Mouse (Mus musculus) forebrain, embryonic 14.5 days (tissue): ENCODE data around the gene Sestd1. TPM values are rescaled to one million over a fixed set of nuclear protein-coding genes. Genes with fewer than 3 reads are reported as not detected.

ENCODE experiments used
- ATAC-seq: fragments of 200-750 bp; cut with Nextera tagmentation; 2 replicates; pipeline ENCODE4 v1.8.0; 2017; ENCODE audit warnings: mild to moderate bottlenecking, moderate library complexity
- DNase-seq: peaks from one replicate; pipeline ENCODE4 v3.0.0-alpha.2; 2015; ENCODE audit warnings: low spot score
- H3K27ac ChIP-seq: fragments of 300-500 bp; sonication (generic); 2 replicates; pipeline ENCODE4 v1.5.1; 2014; ENCODE audit warnings: low read depth, mild to moderate bottlenecking, control low read depth, low read length, moderate library complexity
- H3K27me3 ChIP-seq: fragments of 300-500 bp; sonication (generic); replicated peaks from 2 replicates; pipeline ENCODE4 v1.6.1; 2014; ENCODE audit warnings: low read length, control low read depth, mixed read lengths; ENCODE audit not compliant: control insufficient read depth, insufficient read depth
- H3K36me3 ChIP-seq: fragments of 300-500 bp; sonication (generic); 2 replicates; pipeline ENCODE4 v1.6.1; 2014; ENCODE audit warnings: low read length, control low read depth; ENCODE audit not compliant: control insufficient read depth, insufficient read depth
- H3K4me1 ChIP-seq: fragments of 300-500 bp; sonication (generic); 2 replicates; pipeline ENCODE4 v1.6.1; 2014; ENCODE audit warnings: antibody characterized with exemption, low read length, control low read depth; ENCODE audit not compliant: control insufficient read depth, insufficient read depth
- H3K4me2 ChIP-seq: fragments of 300-500 bp; sonication (generic); 2 replicates; pipeline ENCODE4 v1.6.1; 2014; ENCODE audit warnings: mild to moderate bottlenecking, control low read depth, low read length
- H3K4me3 ChIP-seq: fragments of 300-500 bp; sonication (generic); 2 replicates; pipeline ENCODE4 v1.5.1; 2014; ENCODE audit warnings: low read depth, low read length, control low read depth
- H3K9ac ChIP-seq: fragments of 300-500 bp; sonication (generic); 2 replicates; pipeline ENCODE4 v1.6.1; 2014; ENCODE audit warnings: mild to moderate bottlenecking, low read length, control low read depth, moderate library complexity
- H3K9me3 ChIP-seq: fragments of 300-500 bp; sonication (generic); replicated peaks from 2 replicates; pipeline ENCODE4 v1.6.1; 2016; ENCODE audit warnings: low read length, control low read depth, mixed read lengths; ENCODE audit not compliant: control insufficient read depth
- WGBS: fragments of 180-500 bp; shearing (Covaris S2); extraction: QIAGEN DNeasy Blood & Tissue Kit; methylation state at CpG from one replicate; pipeline ENCODE4 v1.1.7; 2014; 5-methylcytosine and 5-hydroxymethylcytosine counted together
- polyA plus RNA-seq: library from polyadenylated mRNA; unstranded; fragments of >200 nt; fragmentation: Nextera tagmentation; extraction: Ambion mirVana; gene quantifications from 2 replicates; pipeline ENCODE4 v1.2.1, GENCODE M21; 2014

Gene Sestd1
- polyA plus RNA-seq, 1 experiment from 2014 or later: 32.3 TPM

GRCm38 (mm10) chr2:77182271-77182995 is 98.0 kb downstream of the Sestd1 start:
- Histone ChIP-seq H3K9me3 (0 out of 2 replicates have a peak, but pooled peaks cover 4% of the 10 kb centered on the region), H3K4me2 (no peak overlapping the region), H3K4me3 (no peak overlapping the region), H3K4me1 (no peaks in the 10 kb centered on the region), H3K27me3 (no peaks in the 10 kb centered on the region), H3K36me3 (peaks cover 14% of the 10 kb centered on the region), H3K9ac (no peak overlapping the region), H3K27ac (no peak overlapping the region)
- ATAC-seq (no peak), DNase-seq (no peak)
- 88% methylated on average over 4 of the region's 4 CpGs for WGBS

- H3K9me3 ChIP-seq: 0 out of 2 replicates have a peak, but pooled peaks cover 4% of the 10 kb centered on the region
- no peak overlapping the region for H3K4me3 ChIP-seq
- WGBS: 75% methylated on average over 2 of the region's 2 CpGs
- ATAC-seq: no peak
- H3K9ac ChIP-seq: no peak overlapping the region
- no peaks in the 10 kb centered on the region for H3K27me3 ChIP-seq
- DNase-seq: no peak
- H3K4me2 ChIP-seq: no peak overlapping the region
- no peak overlapping the region for H3K27ac ChIP-seq
- H3K36me3 ChIP-seq: no peaks in the 10 kb centered on the region
- H3K4me1 ChIP-seq: 0 out of 2 replicates have a peak, but pooled peaks cover 4% of the 10 kb centered on the region
These were observed 102.9 kb downstream of the Sestd1 start for GRCm38 (mm10) chr2:77177472-77177871.

GRCm38 (mm10) chr2:77176413-77176812 is 104.0 kb downstream of the Sestd1 start:
- WGBS: 71% methylated on average over 10 of the region's 10 CpGs
- 0 out of 2 replicates have a peak, but pooled peaks cover 4% of the 10 kb centered on the region for H3K9me3 ChIP-seq
- no peak overlapping the region for H3K27ac ChIP-seq
- H3K4me1 ChIP-seq: peaks cover 11% of the 10 kb centered on the region; the same call in 1 of the 2 replicates
- H3K9ac ChIP-seq: no peak overlapping the region
- DNase-seq: peak; percentile 9
- no peak for ATAC-seq
- no peak overlapping the region for H3K4me3 ChIP-seq
- H3K36me3 ChIP-seq: no peaks in the 10 kb centered on the region
- no peaks in the 10 kb centered on the region for H3K27me3 ChIP-seq
- no peak overlapping the region for H3K4me2 ChIP-seq

GRCm38 (mm10) chr2:77175411-77175810 is 105.0 kb downstream of the Sestd1 start:
- ATAC-seq (no peak), DNase-seq (no peak)
- Histone ChIP-seq H3K4me1 (peaks cover 11% of the 10 kb centered on the region; the same call in 1 of the 2 replicates), H3K27ac (no peak overlapping the region), H3K27me3 (no peaks in the 10 kb centered on the region), H3K9me3 (0 out of 2 replicates have a peak, but pooled peaks cover 4% of the 10 kb centered on the region), H3K4me3 (no peak overlapping the region), H3K9ac (no peak overlapping the region), H3K36me3 (no peaks in the 10 kb centered on the region), H3K4me2 (no peak overlapping the region)
- WGBS: 77% methylated on average over 7 of the region's 7 CpGs

- H3K27ac ChIP-seq: no peak overlapping the region
- 65% methylated on average over 2 of the region's 2 CpGs for WGBS
- DNase-seq: no peak
These were observed 106.1 kb downstream of the Sestd1 start for GRCm38 (mm10) chr2:77174313-77174712.

GRCm38 (mm10) chr2:77173821-77174220 is 106.6 kb downstream of the Sestd1 start:
- DNase-seq (no peak), ATAC-seq (no peak)
- Histone ChIP-seq H3K4me1 (peaks cover 16% of the 10 kb centered on the region; the same call in 1 of the 2 replicates), H3K4me2 (no peak overlapping the region), H3K27me3 (no peaks in the 10 kb centered on the region), H3K27ac (no peak overlapping the region), H3K36me3 (no peaks in the 10 kb centered on the region), H3K9me3 (no peaks in the 10 kb centered on the region), H3K9ac (no peak overlapping the region), H3K4me3 (no peak overlapping the region)
- 92% methylated on average over 6 of the region's 6 CpGs for WGBS

More at GRCm38 (mm10) chr2:77174313-77174712, 106.1 kb downstream of the Sestd1 start:
- Histone ChIP-seq H3K4me3 (no peak overlapping the region), H3K27me3 (no peaks in the 10 kb centered on the region), H3K4me2 (no peak overlapping the region), H3K36me3 (no peaks in the 10 kb centered on the region), H3K9me3 (no peaks in the 10 kb centered on the region), H3K4me1 (peaks cover 16% of the 10 kb centered on the region; the same call in 1 of the 2 replicates), H3K9ac (no peak overlapping the region)
- no peak for ATAC-seq

GRCm38 (mm10) chr2:77173366-77173765 is 107.0 kb downstream of the Sestd1 start:
- no peaks in the 10 kb centered on the region for H3K27me3 ChIP-seq
- H3K9me3 ChIP-seq: no peaks in the 10 kb centered on the region
- no peaks in the 10 kb centered on the region for H3K36me3 ChIP-seq
- 58% methylated on average over 6 of the region's 6 CpGs for WGBS
- H3K4me3 ChIP-seq: no peak overlapping the region
- H3K4me1 ChIP-seq: peaks cover 16% of the 10 kb centered on the region; the same call in 1 of the 2 replicates
- no peak overlapping the region for H3K4me2 ChIP-seq
- ATAC-seq (0 out of 2 replicates have a peak, but pooled peaks have one; percentile 12), DNase-seq (peak; percentile 35)
- H3K9ac ChIP-seq: no peak overlapping the region
- no peak overlapping the region for H3K27ac ChIP-seq

- H3K4me2 ChIP-seq: peak overlapping the region; percentile 43
- DNase-seq (peak; percentile 31), ATAC-seq (peak; percentile 15; the same call in 1 of the 2 replicates)
- no peaks in the 10 kb centered on the region for H3K27me3 ChIP-seq
- H3K4me1 ChIP-seq: peaks cover 16% of the 10 kb centered on the region; the same call in 1 of the 2 replicates
- H3K9me3 ChIP-seq: no peaks in the 10 kb centered on the region
- H3K36me3 ChIP-seq: no peaks in the 10 kb centered on the region
- H3K9ac ChIP-seq: no peak overlapping the region
- 14% methylated on average over 10 of the region's 10 CpGs for WGBS
- H3K27ac ChIP-seq: no peak overlapping the region
- H3K4me3 ChIP-seq: 0 out of 2 replicates have a peak overlapping the region, but pooled peaks have one; percentile 13
These were observed 108.1 kb downstream of the Sestd1 start for GRCm38 (mm10) chr2:77172241-77172671.
